Mouse (Mus musculus) cerebellum, postnatal 10 days (tissue): ENCODE data around the gene Cd160.

Experiments
- DNase-seq, 2 experiments: peaks; one replicate each; pipeline ENCODE4 v3.0.0; 2021; ENCODE audit warnings: mixed read lengths in 2 of 2

Cd160 gene

DNA sequence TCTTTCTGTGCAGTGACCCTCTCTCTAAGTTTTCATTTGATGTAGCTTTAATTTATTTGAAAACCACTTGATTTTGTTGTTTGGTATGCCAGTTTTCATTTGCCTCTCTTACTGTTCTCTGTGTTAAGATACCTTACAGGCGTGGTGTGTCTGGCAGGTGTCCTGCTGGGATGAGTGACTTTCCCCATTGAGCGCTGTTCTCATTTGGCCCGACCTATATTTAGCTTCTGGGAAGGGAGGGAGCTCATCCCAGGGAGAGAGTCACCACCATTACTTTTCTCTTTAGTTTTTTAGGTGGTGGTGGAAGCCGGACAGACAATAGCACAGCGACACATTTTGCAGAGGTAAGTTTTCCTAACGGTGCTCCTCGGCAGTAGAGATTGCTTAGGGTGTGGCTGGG, 71.5 kb downstream of the Cd160 start:
- DNase-seq: peak in 1 of 2 experiments; percentile 11

DNA sequence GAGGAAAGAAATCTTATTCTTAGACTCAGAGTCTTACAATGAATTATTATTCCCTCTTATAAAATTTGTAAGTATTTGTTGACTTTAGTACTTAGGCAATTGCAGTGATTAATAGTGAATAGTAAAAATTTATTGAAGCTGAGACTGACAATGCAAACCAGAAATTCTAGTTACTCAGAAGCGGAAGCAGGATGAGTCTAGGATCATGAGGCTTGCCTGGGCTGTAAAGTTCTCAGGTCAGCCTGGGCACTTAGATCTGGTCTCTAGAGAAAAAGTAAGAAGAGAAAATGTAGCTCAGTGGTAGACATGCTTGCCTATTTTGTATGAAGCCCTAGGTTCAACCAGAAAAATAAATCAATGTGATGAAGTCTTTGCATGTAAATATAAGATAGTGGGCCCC, 73.2 kb downstream of the Cd160 start:
- no peak for DNase-seq
